Mouse (Mus musculus) left cerebral cortex, adult 6 months (tissue): ENCODE measurements around the gene Olfr393. TPM values are rescaled to one million over a fixed set of nuclear protein-coding genes. Genes with fewer than 3 reads are reported as not detected.

Source experiments
- long read RNA-seq, 2 experiments: library from polyadenylated mRNA; unstranded; transcript quantifications; one replicate each; pipeline ENCODE4 v2.0.0; 2019 to 2020
- polyA plus RNA-seq: library from polyadenylated mRNA; unstranded; fragments of <200 nt; fragmentation: Nextera tagmentation; gene quantifications from 2 replicates; pipeline ENCODE4 v1.2.3, GENCODE M21; 2021

The Olfr393 gene
- not detected in 2 replicates for polyA plus RNA-seq
- long read RNA-seq, experiment 1: 0 reads
- long read RNA-seq, experiment 2: 0 reads

GRCm38 (mm10) chr11:73851354-73851753, at the start of gene Olfr393:
TSS of gene Olfr393 (minus strand) at chr11:73851454.

GRCm38 (mm10) chr11:73890671-73891070, 39.4 kb upstream of the Olfr393 start, which contains the start of gene Olfr394:
TSS of gene Olfr394 (minus strand) at chr11:73890771.

GRCm38 (mm10) chr11:73816949-73817348, 34.3 kb downstream of the Olfr393 start, which contains the start of gene Olfr392:
TSS of gene Olfr392 (minus strand) at chr11:73817049.

GRCm38 (mm10) chr11:73802952-73803351, 48.3 kb downstream of the Olfr393 start, which contains the start of gene Olfr391-ps:
TSS of gene Olfr391-ps (minus strand) at chr11:73803052.

Other genes with a start within 250 kb of the Olfr393 start
- gene Zfp735, start 162.7 kb downstream of the Olfr393 start, polyA plus RNA-seq: not detected in 2 replicates
- not detected in 2 replicates for gene Olfr389, start 70.7 kb downstream of the Olfr393 start, polyA plus RNA-seq
- not detected in 2 replicates for gene Olfr390, start 68.5 kb downstream of the Olfr393 start, polyA plus RNA-seq
- not detected in 2 replicates for gene Olfr391-ps, start 48.4 kb downstream of the Olfr393 start, polyA plus RNA-seq
- gene Olfr392, start 34.4 kb downstream of the Olfr393 start, polyA plus RNA-seq: not detected in 2 replicates
- gene Olfr394, start 39.3 kb upstream of the Olfr393 start, polyA plus RNA-seq: not detected in 2 replicates
- gene Olfr395, start 57.8 kb upstream of the Olfr393 start, polyA plus RNA-seq: not detected in 2 replicates
- not detected in 2 replicates for gene Olfr23, start 85.2 kb upstream of the Olfr393 start, polyA plus RNA-seq
- not detected in 2 replicates for gene Olfr397, start 109.4 kb upstream of the Olfr393 start, polyA plus RNA-seq
- not detected in 2 replicates for gene Olfr398, start 139.0 kb upstream of the Olfr393 start, polyA plus RNA-seq
- gene Olfr139, start 205.1 kb upstream of the Olfr393 start, polyA plus RNA-seq: not detected in 2 replicates
- gene Olfr399, start 205.2 kb upstream of the Olfr393 start, polyA plus RNA-seq: not detected in 2 replicates
- not detected in 2 replicates for gene Zfp616, start 218.5 kb upstream of the Olfr393 start, polyA plus RNA-seq